Mouse (Mus musculus): Measurements from ENCODE around the gene Pigo.

Pigo gene

DNA sequence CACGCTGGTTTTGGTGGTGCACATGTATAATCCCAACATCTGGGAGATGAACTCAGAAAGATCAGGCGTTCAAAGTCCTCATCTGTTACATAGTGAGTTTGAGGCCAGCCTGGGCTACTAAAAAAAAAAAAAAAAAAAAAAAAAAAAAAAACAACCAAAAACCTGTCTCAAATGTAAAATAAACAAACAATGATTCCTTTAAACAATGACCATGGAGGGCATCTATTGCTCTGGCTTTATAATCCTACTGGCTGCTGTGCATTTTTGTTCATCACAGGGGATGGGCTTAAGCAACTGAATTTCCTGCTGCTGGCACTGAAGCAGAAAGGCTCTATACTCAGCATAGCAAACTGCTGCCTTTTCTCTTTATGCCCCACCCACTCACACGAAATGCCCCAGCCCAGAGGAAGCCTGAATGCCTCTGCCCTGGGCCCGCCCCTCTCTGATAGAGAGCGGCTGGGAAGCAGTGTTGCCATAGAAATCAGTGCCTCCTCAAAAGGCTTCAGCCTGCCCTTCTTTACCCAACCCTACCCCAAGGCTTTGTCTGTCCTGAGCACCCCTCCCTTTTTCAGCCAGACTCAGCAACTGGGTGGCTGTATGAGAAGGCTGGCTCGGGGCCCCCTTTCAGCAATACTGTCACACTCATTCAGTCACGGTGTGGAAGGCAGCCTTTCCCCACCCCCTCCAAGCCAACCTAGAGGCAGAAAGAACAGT, 18.2 kb upstream of the Pigo start:
- POLR2A ChIA-PET: interaction anchor here in 3 of 4 experiments (0.6 to 2.3 kb wide), 5 partner anchors 12 to 1967 kb away, joined by 3 to 13 read pairs (median 4); partner anchors contain the start of genes Stoml2 (in 2 of the 3) and Fancg (in 1 of the 3)
- CTCF ChIA-PET: interaction anchor here in 1 of 4 experiments (0.7 to 0.8 kb wide), 2 partner anchors 23 to 435 kb away, joined by 3 to 4 read pairs; no protein-coding TSS in a partner anchor

DNA sequence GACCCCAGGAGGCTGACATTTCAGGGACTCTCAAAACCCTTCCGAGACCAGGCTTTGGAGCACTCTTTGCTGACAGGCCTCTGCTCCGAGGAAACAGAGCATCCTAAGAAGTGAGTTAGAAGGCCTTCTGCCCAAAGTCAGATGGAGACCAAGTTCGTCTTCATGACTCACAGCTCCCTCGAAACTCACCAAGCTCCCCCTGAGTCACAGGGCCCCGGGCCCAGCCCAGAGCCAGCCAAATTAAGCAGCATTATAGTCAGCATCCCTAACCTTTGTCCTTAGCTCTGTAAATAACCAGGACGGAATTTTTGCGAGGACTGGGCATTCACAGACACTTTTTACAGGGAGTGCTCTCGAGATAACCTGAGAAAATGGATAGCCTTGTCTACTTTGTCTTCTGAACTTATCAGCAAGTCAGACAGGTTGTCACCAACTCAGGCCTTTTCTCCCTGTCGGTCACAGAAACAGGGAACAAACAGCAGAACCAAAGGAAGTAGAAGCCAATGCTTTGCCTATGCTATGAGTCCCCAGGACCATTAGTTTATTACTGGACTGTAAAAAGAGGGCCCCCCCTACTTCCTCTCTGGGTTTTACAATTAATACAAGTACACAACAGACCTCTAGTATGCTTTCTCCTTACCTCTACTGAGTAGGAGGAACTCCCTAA, 15.4 kb upstream of the Pigo start:
- CTCF ChIA-PET: interaction anchor here in 1 of 4 experiments (0.7 to 1.5 kb wide), 2 partner anchors 9 to 27 kb away, joined by 3 to 9 read pairs; partner anchors contain the start of gene Stoml2
- POLR2A ChIA-PET: interaction anchor here in 3 of 4 experiments (0.6 to 4.3 kb wide), 10 partner anchors 10 to 1140 kb away, joined by 3 to 28 read pairs (median 6); partner anchors contain the start of genes Stoml2 (in 3 of the 3), Vcp (in 2 of the 3) and Pigo (in 1 of the 3)

DNA sequence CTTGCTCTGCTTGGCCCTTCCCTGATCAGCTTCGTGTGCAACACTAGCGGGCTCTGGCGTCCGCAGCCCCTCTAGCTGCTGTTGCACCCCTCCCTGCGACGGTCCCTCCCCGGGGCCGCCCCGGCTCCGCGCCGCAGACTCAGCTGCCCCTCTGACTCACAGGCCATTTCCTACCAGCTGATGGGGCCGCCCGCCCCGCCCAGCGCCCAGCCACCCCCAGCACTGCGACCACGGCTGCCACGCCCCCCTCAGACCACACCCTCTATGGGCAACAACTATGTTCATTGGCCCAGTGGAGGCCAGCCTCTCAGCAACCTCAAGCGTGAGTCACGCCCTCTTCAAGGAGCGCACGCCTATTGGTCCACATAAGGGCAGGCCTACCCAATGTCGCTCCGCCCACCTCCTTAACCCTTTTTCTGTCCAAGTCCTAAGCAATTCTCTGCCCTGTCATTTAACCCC, 14.5 kb upstream of the Pigo start:
- ChIA-PET POLR2A (interaction anchor here in 3 of 4 experiments (0.6 to 4.3 kb wide), 12 partner anchors 9 to 90 kb away, joined by 3 to 28 read pairs (median 5); partner anchors contain the start of genes Stoml2 (in 3 of the 3), Vcp (in 2 of the 3), Dnajb5 (in 1 of the 3) and Pigo (in 1 of the 3)), CTCF (interaction anchor here in 1 of 4 experiments (0.9 to 2.1 kb wide), 5 partner anchors 9 to 720 kb away, joined by 3 to 9 read pairs (median 5); partner anchors contain the start of genes Pigo and Stoml2)

DNA sequence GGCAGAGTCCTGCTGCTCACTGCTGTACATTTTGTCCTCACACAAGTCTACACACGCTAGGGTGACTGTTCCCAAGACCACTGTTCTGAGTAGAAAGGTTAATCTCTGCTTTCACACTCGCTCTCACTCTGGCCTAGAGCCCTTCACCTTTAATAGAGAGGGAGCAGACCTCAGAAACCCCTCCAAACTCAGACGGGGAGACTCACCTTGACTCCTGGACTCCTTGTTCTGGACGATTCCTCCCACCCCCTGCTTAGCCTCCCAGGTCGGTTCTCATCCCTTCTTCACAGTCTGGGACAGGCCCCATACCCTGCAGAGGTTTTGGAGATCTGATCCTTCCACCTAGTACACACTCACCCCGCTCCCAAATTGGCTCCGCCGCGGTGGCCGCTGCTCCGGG, 14.0 kb upstream of the Pigo start:
- ChIA-PET POLR2A (interaction anchor here in 3 of 4 experiments (0.6 to 4.3 kb wide), 10 partner anchors 8 to 90 kb away, joined by 3 to 28 read pairs (median 6); partner anchors contain the start of genes Stoml2 (in 3 of the 3), Dnajb5 (in 1 of the 3), Pigo (in 1 of the 3) and Unc13b (in 1 of the 3)), CTCF (interaction anchor here in 1 of 4 experiments (0.9 to 2.1 kb wide), 5 partner anchors 8 to 721 kb away, joined by 3 to 9 read pairs (median 5); partner anchors contain the start of genes Pigo and Stoml2)

DNA sequence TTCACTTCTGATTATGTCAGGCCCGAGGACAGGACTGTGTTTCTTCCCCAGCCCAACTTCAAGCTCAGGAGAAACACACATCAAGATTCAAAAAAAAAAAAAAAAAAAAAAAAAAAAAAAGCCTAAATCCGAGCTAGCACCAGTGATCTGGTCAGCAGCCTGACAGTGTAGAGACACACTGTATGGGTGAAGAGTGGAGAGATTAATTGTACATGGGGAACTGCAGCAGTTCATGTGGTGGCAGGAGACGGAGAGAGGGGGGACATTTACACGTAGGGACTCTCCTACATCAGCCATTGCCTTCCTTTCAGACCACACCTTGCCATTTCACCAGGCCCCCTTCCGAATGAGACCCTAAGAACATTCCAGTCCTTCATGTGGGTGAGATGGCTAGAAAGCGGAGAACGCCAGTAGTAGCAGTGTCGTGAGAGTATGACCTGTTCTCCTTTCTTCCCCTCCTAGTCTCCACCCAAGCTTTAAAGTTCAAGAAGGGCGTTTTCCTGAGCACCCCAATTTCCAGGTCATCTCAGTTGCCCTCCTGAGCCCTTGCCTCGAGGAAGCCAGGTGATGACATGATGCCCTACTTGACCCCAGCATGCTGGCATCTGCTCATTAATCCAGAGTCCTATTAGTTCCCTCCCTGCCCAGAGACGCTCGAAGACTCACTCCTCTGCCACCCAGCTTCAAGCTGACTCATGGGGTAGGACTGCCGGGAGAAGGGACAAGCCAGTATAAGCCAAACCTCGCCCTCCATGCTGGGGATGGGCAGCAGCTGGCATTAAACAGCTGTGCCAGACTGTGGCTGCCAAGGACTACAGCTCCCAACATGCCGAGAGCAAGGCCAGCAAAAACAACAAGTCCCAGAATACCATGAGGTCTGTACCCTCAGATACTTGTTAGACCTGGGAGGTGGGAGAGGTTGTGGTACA, 13.2 kb upstream of the Pigo start:
- POLR2A ChIA-PET: interaction anchor here in 2 of 4 experiments (0.6 to 4.3 kb wide), 7 partner anchors 8 to 29 kb away, joined by 3 to 28 read pairs (median 4); partner anchors contain the start of genes Pigo (in 1 of the 2) and Stoml2 (in 1 of the 2)
- CTCF ChIA-PET: interaction anchor here in 2 of 4 experiments (0.6 to 2.1 kb wide), 4 partner anchors 8 to 52 kb away, joined by 4 to 7 read pairs (median 5); partner anchors contain the start of gene Pigo (in 1 of the 2)

DNA sequence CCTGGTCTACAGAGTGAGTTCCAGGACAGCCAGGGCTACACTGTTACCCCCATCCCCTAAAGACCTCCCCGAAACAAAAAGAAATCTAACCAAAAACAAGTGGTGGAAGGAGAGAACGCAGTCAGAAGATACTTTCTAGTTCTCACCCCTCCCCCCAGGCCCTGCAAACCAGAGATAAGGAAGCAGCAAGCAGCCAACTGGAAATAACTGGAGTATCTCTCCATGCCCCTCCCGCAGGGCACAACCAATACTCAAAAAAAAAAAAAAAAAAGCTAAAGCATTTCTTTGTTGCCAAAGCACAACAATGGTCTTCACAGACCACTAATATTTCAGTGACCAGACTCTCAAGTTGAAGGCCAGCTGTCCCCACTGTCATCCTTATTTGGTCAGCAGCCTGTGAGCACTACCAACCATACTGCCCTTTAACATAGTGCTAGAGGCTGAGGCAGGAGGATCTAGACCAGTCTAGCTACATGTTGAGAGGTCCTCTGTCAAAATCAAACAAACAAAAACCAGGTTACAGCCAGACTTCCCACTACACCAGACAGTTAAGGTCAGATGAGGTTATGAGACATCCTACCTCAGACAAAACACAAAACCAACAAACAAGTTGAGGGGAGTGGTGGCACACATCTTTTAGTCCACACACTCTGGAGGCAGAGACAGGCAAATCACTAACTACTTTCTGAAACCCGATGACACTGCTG, 12.4 kb upstream of the Pigo start:
- ChIA-PET CTCF (interaction anchor here in 2 of 4 experiments (0.6 to 2.0 kb wide), 3 partner anchors 9 to 51 kb away, joined by 4 to 5 read pairs (median 5); no protein-coding TSS in a partner anchor), POLR2A (interaction anchor here in 2 of 4 experiments (0.6 to 4.3 kb wide), 8 partner anchors 7 to 28 kb away, joined by 3 to 28 read pairs (median 4); partner anchors contain the start of genes Pigo (in 1 of the 2) and Stoml2 (in 1 of the 2))

DNA sequence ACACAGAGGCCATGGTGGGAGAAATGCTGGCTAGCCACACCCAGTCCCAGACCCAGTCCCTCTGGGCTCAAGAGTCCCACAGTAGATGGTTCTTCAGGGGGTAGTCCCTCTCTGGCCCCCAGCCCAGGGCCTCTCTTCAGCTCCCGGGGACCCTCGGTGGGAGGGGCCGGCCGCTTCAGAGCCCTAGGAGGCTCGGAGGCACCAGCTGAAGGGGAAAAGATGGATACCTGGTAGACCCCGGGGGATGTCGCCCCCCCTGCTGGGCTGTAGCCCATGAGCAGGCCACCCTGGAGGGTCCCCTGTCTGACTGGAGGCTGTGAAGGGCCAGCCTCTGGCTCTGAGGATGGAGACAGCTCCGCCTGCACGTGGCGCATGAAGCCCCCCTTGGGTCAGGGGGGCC, 10.7 kb upstream of the Pigo start:
- POLR2A ChIA-PET: interaction anchor here in 1 of 4 experiments (1.4 to 2.9 kb wide), 2 partner anchors 16 to 32 kb away, joined by 5 to 10 read pairs; no protein-coding TSS in a partner anchor

DNA sequence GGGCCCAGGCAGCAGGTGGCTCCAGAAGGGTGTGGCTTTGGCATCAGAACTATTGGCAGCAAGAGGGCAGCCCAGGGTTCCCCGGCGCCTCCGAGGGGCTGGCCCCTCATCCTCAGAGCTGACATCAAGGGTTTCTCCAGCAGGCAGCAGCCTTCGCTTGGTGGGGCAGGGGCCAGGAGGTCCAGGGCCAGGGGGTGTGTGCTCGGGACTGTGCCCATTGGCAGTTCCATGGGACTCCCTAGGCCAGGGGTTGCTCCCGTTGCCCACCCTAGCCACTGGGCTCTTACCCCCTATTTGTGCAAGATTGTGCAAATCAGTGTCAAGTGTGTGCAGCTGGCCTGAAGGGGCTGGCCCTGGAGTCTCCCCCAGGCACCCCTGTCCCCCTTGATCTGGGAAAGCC, 10.2 kb upstream of the Pigo start:
- CTCF ChIA-PET: interaction anchor here in 1 of 4 experiments (0.7 kb wide), 1 partner anchor 82 kb away, joined by 7 read pairs; no protein-coding TSS in a partner anchor
- POLR2A ChIA-PET: no interaction called here

More for the DNA sequence above, 10.7 kb upstream of the Pigo start:
- CTCF ChIA-PET: interaction anchor here in 2 of 4 experiments (0.7 to 1.0 kb wide), 2 partner anchors 16 to 82 kb away, joined by 4 to 7 read pairs; no protein-coding TSS in a partner anchor

DNA sequence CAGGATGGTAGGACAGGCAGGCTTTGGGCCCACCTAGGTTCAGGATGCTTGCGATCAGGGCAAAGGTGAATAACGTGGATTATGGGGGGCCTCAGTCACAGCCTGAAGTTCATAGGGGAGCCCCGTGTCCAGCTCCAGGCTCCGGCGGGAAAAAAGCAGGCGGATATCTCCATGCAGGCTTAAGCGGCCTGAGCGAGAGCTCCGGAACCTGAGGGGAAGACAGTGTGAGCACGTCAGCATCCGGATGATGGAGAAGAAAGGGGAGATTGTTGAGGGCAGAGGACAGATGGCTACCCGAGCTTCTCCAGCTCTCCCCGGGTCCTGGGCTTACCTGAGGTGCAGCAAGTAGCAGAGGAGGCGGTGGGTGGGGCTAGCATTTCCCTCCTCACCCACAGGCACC, 7.9 kb upstream of the Pigo start:
- ChIA-PET CTCF (interaction anchor here in 1 of 4 experiments (0.9 kb wide), 1 partner anchor 25 kb away, joined by 3 read pairs; the partner anchor contains the start of gene Unc13b), POLR2A (interaction anchor here in 3 of 4 experiments (0.6 to 2.7 kb wide), 6 partner anchors 13 to 33 kb away, joined by 3 to 12 read pairs (median 4); partner anchors contain the start of gene Vcp (in 1 of the 3))

DNA sequence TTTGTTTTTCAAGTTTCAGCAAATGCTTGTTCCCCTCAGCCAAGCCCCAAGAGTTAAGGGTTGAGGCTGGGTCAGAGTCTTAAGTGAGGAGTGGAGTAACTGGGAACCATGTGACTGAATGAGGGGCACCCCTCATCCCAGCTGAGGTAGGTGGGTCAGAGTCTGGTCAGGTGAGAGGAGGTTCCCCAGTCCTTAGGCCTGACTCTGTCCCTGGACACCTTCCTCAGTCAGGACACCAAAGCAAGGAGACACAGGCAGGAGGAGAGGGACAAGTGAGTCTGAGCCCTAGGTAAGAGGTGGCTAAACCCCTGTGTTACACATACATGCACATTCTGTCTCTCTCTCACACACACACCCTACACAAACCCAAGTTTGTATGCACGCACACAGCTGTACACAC, 6.9 kb upstream of the Pigo start:
- CTCF ChIA-PET: interaction anchor here in 3 of 4 experiments (0.5 to 2.9 kb wide), 6 partner anchors 11 to 1908 kb away, joined by 3 to 12 read pairs (median 3); partner anchors contain the start of genes Fam214b (in 1 of the 3), Nol6 (in 1 of the 3) and Unc13b (in 1 of the 3)

DNA sequence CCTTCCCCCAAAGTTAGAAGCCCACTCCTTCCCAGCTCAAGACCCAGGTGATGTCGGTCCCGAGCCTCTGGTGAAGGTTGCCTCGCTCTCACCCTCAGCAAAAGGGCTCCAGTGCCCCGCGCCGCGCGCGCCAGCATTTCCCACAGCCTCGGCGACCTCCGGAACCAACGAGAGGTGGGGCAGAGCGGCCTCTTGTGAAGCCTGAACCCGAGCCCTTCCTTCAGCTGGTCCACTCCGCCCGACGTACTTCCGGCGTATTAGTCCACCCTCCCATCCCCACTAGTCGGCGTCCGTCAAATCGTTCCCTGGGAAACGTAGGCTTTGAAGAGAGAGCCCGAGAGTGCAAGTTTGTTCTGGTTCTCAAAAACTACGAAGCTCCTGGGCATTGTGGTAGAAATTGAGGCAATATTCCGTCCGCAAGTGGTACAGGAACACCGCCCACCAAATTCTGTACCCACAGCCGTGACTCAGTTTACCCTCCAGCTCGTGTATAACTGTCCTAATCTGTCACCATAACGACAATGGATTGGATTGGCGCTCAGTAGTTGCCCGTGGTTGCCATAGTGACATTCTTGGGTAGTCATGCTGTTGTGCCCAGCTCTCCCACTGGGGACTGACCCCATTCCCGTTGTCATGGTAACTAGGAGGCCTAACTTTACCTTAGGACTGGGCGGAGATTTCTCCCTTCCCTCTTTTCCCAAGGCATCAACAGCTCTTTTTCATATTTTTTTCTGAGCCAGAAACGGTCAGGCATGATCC, 5.8 kb upstream of the Pigo start, which contains the start of gene Stoml2:
TSS of gene Stoml2 (minus strand) at position 474 of the 759 bp plus-strand sequence.
- CTCF ChIA-PET: interaction anchor here (0.5 to 3.4 kb wide), 16 partner anchors 9 to 1907 kb away, joined by 3 to 31 read pairs (median 4); partner anchors contain the start of genes Fam214b (in 1 of the 4) and Nol6 (in 1 of the 4)
- POLR2A ChIA-PET: interaction anchor here (0.6 to 5.8 kb wide), 33 partner anchors 9 to 531 kb away, joined by 3 to 62 read pairs (median 5); partner anchors contain the start of genes Creb3 (in 2 of the 4), Fam214b (in 2 of the 4), Tln1 (in 2 of the 4) and Vcp (in 2 of the 4)

More for the DNA sequence above, 6.9 kb upstream of the Pigo start:
- POLR2A ChIA-PET: interaction anchor here (0.7 to 5.8 kb wide), 15 partner anchors 8 to 530 kb away, joined by 3 to 62 read pairs (median 9); partner anchors contain the start of genes Vcp (in 2 of the 4), Creb3 (in 1 of the 4), Tln1 (in 1 of the 4) and Unc13b (in 1 of the 4)

DNA sequence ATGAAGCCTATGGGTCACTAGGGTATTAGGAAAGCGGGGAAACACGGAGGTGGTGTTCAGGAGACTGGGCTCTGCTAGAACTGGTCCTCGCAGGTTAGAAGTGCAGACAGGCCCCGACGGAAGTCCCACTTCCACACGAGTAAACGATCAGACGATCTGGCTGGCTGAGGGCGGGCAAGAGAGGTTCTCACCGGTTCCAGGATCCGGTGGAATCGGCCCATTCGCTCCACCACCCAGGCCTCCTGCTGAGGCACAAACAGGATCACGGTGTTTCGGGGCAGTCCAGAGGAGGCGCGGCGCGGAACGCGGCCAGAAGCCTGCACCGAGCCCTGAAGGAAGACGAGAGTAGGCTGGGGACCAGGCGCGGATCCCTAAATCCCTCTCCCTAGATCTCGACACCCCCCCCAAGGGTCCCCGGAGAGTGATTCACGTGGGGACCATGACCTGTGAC, 5.2 kb upstream of the Pigo start:
- POLR2A ChIA-PET: interaction anchor here (0.5 to 5.8 kb wide), 28 partner anchors 9 to 1938 kb away, joined by 3 to 62 read pairs (median 5); partner anchors contain the start of genes Creb3 (in 2 of the 4), Tln1 (in 2 of the 4), Vcp (in 2 of the 4) and Fam214b (in 1 of the 4)
- CTCF ChIA-PET: interaction anchor here in 3 of 4 experiments (0.6 to 3.4 kb wide), 9 partner anchors 9 to 149 kb away, joined by 3 to 31 read pairs (median 4); partner anchors contain the start of genes Fam214b (in 1 of the 3) and Vcp (in 1 of the 3)

DNA sequence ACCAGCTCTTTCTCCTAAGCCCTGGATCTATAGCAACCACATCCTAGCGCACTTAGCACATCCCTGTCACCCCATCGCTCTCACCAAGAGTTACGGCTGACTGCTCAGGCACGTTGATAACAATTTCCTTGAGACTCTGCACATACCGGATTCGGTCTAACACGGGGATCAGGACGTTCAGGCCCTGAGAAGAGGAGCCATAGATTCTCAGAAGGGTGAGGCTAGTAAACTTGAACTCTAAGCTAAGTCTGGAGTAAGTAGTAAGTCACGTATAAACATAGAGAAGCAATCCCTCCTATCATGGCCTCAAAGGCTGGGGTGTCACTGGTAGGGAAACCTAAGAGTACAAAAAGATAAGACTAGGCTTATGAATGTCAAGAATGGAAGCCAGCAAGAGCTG, 4.7 kb upstream of the Pigo start:
- CTCF ChIA-PET: interaction anchor here in 1 of 4 experiments (1.0 to 3.4 kb wide), 4 partner anchors 10 to 30 kb away, joined by 3 to 31 read pairs (median 8); partner anchors contain the start of genes Fam214b and Vcp

DNA sequence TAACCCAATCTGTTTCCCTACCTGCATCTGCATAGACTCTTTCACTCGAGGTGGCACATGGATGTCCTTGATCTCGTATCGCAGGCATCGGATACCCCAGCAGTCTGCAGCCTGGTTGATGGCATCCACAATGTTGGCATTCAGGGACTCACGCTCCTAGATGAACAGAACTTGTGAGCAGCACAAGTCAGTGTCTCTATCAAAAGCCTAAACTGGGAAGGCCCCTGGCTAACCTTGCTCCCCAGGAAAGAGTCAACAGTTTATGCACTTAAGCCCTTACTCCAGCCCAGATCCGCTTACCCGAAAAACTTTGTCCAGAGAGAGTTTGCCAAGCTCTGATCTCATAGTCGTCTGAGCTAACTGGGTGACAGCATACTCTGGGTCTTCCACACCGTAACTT, 4.1 kb upstream of the Pigo start:
- POLR2A ChIA-PET: interaction anchor here in 3 of 4 experiments (1.0 to 5.8 kb wide), 12 partner anchors 9 to 533 kb away, joined by 4 to 62 read pairs (median 10); partner anchors contain the start of genes Vcp (in 2 of the 3), Creb3 (in 1 of the 3), Fam214b (in 1 of the 3) and Fancg (in 1 of the 3)
- CTCF ChIA-PET: interaction anchor here in 1 of 4 experiments (1.0 to 3.4 kb wide), 4 partner anchors 10 to 30 kb away, joined by 3 to 31 read pairs (median 8); partner anchors contain the start of genes Fam214b and Vcp

More for the DNA sequence above, 4.7 kb upstream of the Pigo start:
- POLR2A ChIA-PET: interaction anchor here (0.5 to 5.8 kb wide), 20 partner anchors 10 to 1938 kb away, joined by 3 to 62 read pairs (median 6); partner anchors contain the start of genes Creb3 (in 2 of the 4), Tln1 (in 2 of the 4), Vcp (in 2 of the 4) and Fam214b (in 1 of the 4)
